Mouse (Mus musculus) urinary bladder, postnatal 10 days (tissue): ENCODE data around the gene Lyrm7.
"Not testable (repeated sequence)": the region's sequence is repeated elsewhere in the genome, so short reads cannot be mapped to it uniquely, and the experiment has no call there.

Source experiments
- DNase-seq: peaks from one replicate; pipeline ENCODE4 v3.0.0; 2022; ENCODE audit warnings: low spot score

Gene Lyrm7

DNA sequence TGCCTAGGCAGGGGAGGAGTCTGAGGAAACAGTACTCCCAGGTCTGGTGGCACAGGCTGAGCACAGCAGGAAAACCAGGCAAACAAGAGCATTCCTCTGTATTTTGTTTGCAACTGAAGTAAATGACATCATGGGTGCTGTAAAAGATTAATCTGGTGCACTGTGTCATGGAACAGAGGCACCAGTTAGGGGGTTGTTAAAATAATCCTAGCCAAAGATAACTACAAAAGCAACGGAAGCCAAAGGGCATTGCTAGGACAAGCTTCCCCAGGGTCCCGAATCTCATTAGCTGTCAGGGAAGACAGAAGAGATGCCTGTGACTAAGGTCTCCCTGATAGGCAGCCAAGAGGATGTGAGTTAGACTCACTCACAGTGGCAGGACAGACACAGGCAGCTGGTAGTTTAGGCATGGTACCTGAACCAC is 20.3 kb upstream of the Lyrm7 start:
- DNase-seq, result no peak

DNA sequence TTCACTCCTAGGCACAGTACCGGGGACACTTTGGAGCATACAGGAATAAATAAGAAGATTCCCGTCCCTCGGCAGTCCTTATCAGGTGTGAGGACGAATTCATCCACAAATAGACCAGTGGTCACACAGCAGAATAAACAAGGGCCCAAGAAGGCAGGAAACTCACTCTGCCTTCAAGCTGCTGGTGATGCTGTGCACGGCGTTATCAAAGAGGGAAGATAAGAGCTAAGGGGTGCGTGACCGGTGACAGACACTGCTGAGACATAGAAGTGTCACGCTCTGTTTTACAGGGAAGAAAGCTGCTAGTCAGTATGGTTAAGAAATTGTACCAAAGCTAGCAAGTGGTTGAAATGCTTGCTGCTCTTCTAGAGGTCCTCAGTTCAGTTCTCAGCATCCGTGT is 19.2 kb upstream of the Lyrm7 start:
- no peak for DNase-seq

GRCm38 (mm10) chr11:54879434-54879833 is 18.7 kb upstream of the Lyrm7 start:
- no peak for DNase-seq

- DNase-seq, result no peak
Observed at GRCm38 (mm10) chr11:54878893-54879292, 18.2 kb upstream of the Lyrm7 start.

DNA sequence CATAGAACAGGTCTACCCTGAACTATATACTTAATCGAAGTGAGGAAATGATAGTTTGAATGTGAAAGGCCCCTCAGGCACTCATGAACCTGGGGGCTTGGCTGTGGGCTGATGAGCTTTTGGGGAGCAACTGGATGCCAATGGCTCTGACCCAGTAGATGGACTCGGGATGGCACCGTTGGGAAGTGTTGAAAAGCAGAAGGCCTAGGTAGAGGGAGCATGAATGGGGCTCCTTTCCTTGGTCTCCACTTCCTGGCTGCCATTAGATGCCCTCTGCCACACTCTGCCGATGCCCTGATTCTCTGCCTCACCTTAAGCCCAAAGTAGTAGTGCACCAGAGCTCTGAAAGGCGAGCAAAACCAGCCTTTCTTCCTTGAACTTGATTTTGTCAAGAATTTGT is 15.3 kb upstream of the Lyrm7 start:
- no peak for DNase-seq

DNA sequence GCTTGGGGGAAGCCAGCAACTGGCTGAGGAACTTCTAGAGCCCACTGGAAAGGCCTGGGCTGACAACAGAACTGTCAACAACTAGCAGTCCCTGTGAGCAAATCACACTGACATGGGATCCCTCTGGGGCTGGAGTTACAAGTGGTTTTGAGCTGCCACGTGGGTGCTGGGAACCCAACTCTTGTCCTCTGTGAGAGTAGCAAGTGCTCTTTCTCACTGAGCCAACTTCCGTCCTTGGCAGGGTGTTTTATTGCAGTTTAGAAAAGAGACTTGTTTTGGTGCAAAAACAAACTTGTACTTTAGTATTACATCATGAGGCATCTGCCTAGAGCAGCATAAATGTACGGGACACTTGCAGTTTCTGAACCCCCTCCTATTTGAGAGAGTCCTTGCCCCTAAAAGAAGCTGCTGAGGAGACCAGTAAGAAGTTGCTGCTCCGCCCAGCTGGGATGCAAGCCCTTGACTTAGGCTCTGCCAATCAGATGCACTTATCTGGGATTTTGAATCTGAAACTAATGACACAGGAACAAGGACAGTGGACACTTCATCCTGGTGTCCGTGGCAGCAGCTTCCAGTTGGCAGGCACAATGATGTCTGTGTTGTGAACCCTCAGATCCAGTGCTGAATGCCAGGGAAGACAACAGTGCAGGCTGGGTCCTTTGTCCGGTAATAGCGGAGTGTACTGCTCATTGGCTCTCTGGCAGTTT is 11.3 kb upstream of the Lyrm7 start:
- no peak for DNase-seq

GRCm38 (mm10) chr11:54869318-54869717 is 8.6 kb upstream of the Lyrm7 start:
- DNase-seq, result no peak

DNA sequence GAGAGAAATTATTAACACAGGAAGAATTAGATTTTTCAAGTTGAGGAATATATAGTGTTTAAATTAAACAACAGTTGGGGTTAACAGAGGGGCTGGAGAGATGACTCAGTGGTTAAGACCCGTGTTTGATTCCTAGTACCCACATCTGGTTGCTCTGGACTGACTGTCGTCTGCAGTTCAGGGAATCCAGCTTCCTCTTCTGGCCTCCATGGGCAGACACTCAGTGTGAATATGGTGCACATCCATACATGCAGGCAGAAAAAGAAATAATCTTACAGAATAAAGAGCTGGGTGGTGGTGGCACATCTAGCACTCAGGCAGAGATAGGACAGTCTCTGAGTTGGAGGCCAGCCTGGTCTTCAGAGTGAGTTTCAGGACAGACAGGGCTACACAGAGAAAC is 7.7 kb upstream of the Lyrm7 start:
- DNase-seq, result no peak

GRCm38 (mm10) chr11:54867903-54868434 is 7.3 kb upstream of the Lyrm7 start:
- DNase-seq, result no peak

DNA sequence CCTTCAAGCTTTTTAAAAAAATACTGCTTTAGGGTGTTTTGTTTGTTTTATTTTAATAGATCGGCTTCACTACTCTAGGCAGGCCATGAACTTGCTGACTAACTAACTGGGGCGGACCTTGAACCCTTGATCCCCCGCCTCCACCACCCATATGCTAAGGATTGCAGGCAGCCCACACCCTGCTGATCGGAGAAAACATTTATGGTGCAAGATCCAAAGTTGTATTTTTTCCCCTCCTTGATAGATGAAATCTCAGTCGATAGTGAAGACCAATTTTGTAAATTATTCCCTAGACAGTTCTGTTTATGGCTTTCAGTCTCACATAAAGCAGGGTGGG is 6.3 kb upstream of the Lyrm7 start:
- DNase-seq, result no peak

DNA sequence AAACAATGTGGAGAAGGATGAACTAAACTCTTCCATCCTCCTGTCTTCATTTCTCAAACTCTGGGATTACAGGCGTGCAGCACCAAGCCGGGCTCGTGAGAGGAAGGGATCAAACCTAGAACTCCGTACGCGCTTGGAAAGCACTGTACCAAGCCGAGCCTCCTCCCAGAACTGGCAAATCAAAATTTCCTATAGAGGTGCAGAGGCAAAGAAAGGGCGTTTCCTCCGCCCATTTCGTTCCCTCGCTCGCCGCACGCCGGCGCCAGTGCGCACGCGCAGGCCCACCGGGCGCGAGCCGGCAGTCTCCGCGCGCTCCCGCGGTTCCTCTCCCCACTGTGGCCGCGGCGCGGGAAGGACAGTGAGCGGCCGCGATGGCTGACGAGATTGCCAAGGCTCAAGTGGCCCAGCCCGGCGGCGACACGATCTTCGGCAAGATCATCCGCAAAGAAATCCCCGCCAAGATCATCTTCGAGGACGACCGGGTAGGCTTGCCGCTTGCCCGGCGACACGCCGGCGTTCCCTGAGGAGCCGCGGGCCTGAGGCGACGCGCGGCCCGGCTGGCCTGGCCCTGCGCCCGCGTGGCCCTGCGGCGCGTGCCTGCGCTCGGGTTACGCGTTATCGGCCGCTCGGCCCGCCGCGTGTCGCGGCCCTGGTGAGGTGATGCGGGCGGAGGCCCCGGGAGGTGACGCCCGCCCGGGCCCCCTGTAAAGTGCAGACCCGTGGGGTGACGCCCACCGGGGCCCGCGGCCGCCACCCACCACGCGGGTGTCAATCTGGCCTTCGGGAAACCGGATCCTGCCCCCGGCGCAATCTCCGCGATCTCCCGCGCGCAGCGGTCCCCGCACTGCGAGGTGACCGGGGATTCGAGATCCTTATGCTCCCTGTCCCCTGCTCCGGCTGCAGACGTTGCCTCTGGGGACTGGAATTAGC is 5.7 kb upstream of the Lyrm7 start, which contains the start of gene Hint1:
Hint1 (plus strand) TSS at position 265 of the 930 bp plus-strand sequence.
- peak; percentile 59 for DNase-seq

GRCm38 (mm10) chr11:54865330-54866085 is 4.8 kb upstream of the Lyrm7 start:
- DNase-seq, result no peak

DNA sequence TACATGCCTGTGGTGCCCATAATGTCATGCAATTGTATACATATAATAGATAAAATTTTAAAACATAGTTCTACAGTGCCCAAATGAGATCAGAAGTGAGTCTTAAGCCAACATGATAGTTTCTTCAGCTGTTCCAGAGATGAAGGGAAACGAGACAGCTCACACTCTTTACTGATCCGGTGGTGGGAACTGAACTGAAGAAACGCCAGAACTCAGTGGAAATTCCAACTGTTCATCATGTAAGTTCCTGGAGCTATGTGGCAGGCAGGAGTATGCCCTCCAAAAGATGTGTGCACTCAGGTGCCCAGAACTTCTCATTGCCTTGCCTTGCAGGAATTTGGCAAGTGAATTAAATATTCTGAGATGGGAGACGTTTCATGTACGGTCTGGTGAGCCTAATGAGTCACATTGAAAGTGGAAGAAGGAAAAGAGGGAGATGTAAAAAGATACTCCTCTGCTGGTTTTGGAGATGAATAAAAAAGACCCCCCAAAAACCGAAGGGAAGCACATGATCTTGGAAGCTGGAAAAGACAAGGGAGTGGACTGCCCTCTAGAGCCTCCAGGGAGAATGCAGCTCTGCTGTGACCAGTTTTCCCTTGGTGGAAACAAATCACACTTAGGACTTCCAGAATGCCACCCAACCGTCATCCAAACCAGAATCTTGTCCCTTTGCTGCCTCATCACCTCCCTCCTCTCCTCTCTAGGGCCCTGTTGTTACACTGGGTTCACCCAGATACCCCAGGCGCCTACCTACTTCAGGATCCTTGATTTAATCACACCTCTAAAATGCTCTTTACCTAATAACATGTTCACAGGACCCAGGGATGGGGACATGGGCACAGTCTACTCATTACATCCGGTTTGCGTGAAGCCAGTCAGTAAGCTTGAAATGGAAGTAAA is 2.2 kb upstream of the Lyrm7 start:
- DNase-seq, result no peak

DNA sequence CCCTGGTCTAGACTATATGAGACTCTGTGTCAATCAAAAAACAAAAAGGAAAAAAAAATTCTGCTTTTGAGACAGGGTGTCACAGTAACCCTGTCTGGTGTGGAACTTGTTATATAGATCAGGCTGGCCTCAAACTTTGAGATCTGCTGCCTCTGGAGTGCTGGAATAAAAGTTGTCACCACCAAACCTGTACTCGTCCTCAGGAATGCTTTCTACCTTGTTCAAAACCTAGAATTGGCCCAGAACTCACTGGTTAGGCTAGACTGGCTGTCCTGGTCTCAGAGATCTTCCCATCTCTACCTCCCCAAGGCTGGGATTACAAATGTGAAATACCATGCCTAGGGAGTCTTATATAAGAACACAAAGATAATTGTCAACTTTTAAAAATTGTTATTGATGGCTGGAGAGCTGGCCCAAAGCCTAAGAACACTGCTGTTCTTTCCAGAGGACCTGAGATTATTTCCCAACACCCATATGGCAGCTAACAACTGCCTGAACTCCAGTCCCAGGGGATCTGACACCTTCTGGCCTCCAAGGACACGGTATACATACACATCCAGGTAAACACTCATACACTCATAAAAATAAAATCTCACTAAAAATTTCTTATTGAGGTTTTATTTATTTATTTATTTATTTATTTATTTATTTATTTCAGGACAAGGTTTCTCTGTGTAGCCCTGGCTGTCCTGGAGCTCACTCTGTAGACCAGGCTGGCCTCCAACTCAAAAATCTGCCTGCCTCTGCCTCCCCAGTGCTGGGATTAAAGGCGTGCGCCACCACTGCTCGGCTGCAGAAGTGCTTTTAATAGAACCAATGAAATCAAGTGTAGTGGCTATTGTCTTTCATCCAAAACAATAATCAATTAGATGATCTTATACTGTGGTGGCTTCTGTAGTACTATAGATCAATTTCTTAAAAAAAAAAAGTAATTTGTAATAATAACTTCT is 1.0 kb upstream of the Lyrm7 start:
- no peak for DNase-seq

DNA sequence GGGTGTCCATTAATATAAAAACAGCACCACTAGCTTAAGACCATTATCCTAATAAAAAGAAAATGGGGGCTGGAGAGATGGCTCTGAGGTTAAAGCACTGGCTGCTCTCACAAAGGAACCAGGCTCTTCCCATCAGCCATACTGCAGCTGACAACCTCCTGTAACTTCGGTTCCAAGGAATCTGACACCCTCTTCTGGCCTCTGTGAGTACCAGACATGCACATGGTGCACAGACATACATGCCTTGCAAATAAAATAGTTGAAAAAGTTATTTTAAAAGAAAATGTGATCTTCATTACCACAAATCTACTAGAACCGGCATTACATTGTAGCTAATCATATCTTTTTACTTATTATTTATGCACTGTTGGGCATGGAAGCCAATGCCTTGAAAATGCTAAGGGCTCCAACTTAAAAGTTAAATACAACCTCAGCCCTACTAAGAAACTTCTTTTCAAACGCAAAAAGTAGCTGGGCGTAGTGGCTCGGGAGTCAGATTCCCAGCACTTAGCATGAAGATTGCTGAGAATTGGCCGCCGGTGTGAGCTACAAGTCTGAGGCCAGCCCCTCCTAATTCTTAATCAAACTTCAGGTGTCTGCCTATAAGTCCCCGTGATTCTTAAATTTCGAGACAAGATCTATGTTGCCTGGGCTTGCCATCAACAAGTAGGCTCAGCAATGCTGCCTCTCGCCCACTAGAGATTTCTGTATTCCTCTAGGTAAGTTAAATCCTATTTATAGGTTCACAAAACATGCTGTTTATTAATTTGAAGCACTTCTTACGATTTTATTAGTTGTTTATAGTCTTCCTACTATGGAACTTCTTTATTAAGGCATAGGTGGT is 1.2 kb downstream of the Lyrm7 start:
- DNase-seq, result no peak

DNA sequence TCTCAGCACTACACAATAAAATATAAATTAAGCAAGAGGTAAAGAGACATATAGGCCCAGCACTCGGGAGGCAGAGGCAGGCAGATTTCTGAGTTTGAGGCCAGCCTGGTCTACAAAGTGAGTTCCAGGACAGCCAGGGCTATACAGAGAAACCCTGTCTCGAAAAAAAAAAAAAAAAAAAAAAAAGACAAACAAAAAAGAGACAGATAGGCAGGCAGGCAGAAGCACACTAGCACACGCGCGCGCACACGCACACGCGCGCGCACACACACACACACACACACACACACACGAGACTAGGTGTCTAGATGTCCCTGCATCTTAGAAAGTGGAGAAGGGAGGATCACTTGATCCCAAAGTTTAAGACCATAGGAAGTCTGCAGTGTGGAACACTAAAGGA is 1.8 kb downstream of the Lyrm7 start:
- DNase-seq, result not testable (repeated sequence)

- no peak for DNase-seq
Observed at GRCm38 (mm10) chr11:54851656-54852055, 9.1 kb downstream of the Lyrm7 start.

- no peak for DNase-seq
Observed at GRCm38 (mm10) chr11:54849961-54850758, 10.6 kb downstream of the Lyrm7 start.
